Mouse (Mus musculus) T-cell, adult 2 months (primary cell): Measurements from ENCODE around the gene Pknox1.

Experiments
- DNase-seq: peaks from one replicate; pipeline ENCODE4 v3.0.0; 2022; ENCODE audit warnings: low spot score

Gene Pknox1

GRCm38 (mm10) chr17:31652152-31652551 lies 87.6 kb downstream of the Pknox1 start:
- DNase-seq, result no peak

GRCm38 (mm10) chr17:31653277-31653676 lies 88.7 kb downstream of the Pknox1 start:
- DNase-seq, result no peak

GRCm38 (mm10) chr17:31655366-31655765 lies 90.8 kb downstream of the Pknox1 start:
- DNase-seq, result no peak

GRCm38 (mm10) chr17:31656682-31657081 lies 92.1 kb downstream of the Pknox1 start:
- DNase-seq, result no peak
